Mouse (Mus musculus) lung, postnatal 0 days (tissue): Measurements from ENCODE around the gene Slc35g1.

Experiments used
- CTCF ChIP-seq: IDR thresholded peaks from 2 replicates; pipeline ENCODE4 v1.5.1; 2016; ENCODE audit warnings: antibody characterized with exemption, mild to moderate bottlenecking
- EP300 ChIP-seq: IDR thresholded peaks from 2 replicates; pipeline ENCODE4 v1.6.1; 2016; ENCODE audit warnings: antibody characterized with exemption, mild to moderate bottlenecking, control low read depth

- TF ChIP-seq CTCF = no peak; the same call in 1 of the 2 replicates
- TF ChIP-seq EP300 = no peak
These were observed 46.1 kb downstream of the Slc35g1 start for GRCm38 (mm10) chr19:38441860-38442259.
